Mouse (Mus musculus) forebrain, embryonic 14.5 days (tissue): ENCODE measurements around the gene Gm20865. TPM values are rescaled to one million over a fixed set of nuclear protein-coding genes. Genes with fewer than 3 reads are reported as not detected.
"Not testable (repeated sequence)": the region's sequence is repeated elsewhere in the genome, so short reads cannot be mapped to it uniquely, and the experiment has no call there.

Experiments
- ATAC-seq: fragments of 200-750 bp; cut with Nextera tagmentation; 2 replicates; pipeline ENCODE4 v1.8.0; 2017; ENCODE audit warnings: mild to moderate bottlenecking, moderate library complexity
- DNase-seq: peaks from one replicate; pipeline ENCODE4 v3.0.0-alpha.2; 2015; ENCODE audit warnings: low spot score
- H3K27ac ChIP-seq: fragments of 300-500 bp; sonication (generic); 2 replicates; pipeline ENCODE4 v1.5.1; 2014; ENCODE audit warnings: low read depth, mild to moderate bottlenecking, control low read depth, low read length, moderate library complexity
- H3K27me3 ChIP-seq: fragments of 300-500 bp; sonication (generic); replicated peaks from 2 replicates; pipeline ENCODE4 v1.6.1; 2014; ENCODE audit warnings: low read length, control low read depth, mixed read lengths; ENCODE audit not compliant: control insufficient read depth, insufficient read depth
- H3K36me3 ChIP-seq: fragments of 300-500 bp; sonication (generic); 2 replicates; pipeline ENCODE4 v1.6.1; 2014; ENCODE audit warnings: low read length, control low read depth; ENCODE audit not compliant: control insufficient read depth, insufficient read depth
- H3K4me1 ChIP-seq: fragments of 300-500 bp; sonication (generic); 2 replicates; pipeline ENCODE4 v1.6.1; 2014; ENCODE audit warnings: antibody characterized with exemption, low read length, control low read depth; ENCODE audit not compliant: control insufficient read depth, insufficient read depth
- H3K4me2 ChIP-seq: fragments of 300-500 bp; sonication (generic); 2 replicates; pipeline ENCODE4 v1.6.1; 2014; ENCODE audit warnings: mild to moderate bottlenecking, control low read depth, low read length
- H3K4me3 ChIP-seq: fragments of 300-500 bp; sonication (generic); 2 replicates; pipeline ENCODE4 v1.5.1; 2014; ENCODE audit warnings: low read depth, low read length, control low read depth
- H3K9ac ChIP-seq: fragments of 300-500 bp; sonication (generic); 2 replicates; pipeline ENCODE4 v1.6.1; 2014; ENCODE audit warnings: mild to moderate bottlenecking, low read length, control low read depth, moderate library complexity
- H3K9me3 ChIP-seq: fragments of 300-500 bp; sonication (generic); replicated peaks from 2 replicates; pipeline ENCODE4 v1.6.1; 2016; ENCODE audit warnings: low read length, control low read depth, mixed read lengths; ENCODE audit not compliant: control insufficient read depth
- WGBS: fragments of 180-500 bp; shearing (Covaris S2); extraction: QIAGEN DNeasy Blood & Tissue Kit; methylation state at CpG from one replicate; pipeline ENCODE4 v1.1.7; 2014; 5-methylcytosine and 5-hydroxymethylcytosine counted together
- polyA plus RNA-seq: library from polyadenylated mRNA; unstranded; fragments of >200 nt; fragmentation: Nextera tagmentation; extraction: Ambion mirVana; gene quantifications from 2 replicates; pipeline ENCODE4 v1.2.1, GENCODE M21; 2014

The Gm20865 gene
- not detected in 2 replicates for polyA plus RNA-seq

DNA sequence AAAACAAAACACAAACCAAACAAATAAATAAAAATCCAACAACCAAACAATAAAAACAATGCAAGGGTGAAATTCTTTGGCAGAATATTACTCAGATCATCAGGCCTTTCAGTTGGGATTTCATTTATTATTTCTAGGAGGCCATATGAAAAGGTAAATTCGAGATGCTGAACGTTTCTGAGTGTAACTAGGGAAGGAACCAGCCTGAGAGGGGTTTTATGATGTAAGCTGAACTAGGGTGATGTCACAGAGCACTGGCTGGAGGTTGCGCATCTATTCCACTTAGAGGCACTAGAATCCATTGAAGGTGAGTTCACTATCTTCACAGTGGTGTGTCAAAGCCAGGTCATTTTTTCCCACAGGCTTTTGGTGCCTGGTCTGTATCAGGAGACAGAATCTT lies at the start of gene Gm20865:
Gene Gm20865 (plus strand): TSS at position 301 of the 400 bp plus-strand sequence.
- no CpG with 5 or more reads among the region's 3 CpGs for WGBS
- not testable (repeated sequence) for DNase-seq, H3K9ac ChIP-seq, ATAC-seq, H3K27me3 ChIP-seq, H3K9me3 ChIP-seq, H3K4me1 ChIP-seq, H3K27ac ChIP-seq, H3K4me2 ChIP-seq, H3K4me3 ChIP-seq, H3K36me3 ChIP-seq

Other genes with a start within 250 kb of the Gm20865 start
- not detected in 2 replicates for gene Gm29866, start 247.9 kb upstream of the Gm20865 start, polyA plus RNA-seq
- not detected in 2 replicates for gene Gm20909, start 77.0 kb upstream of the Gm20865 start, polyA plus RNA-seq